Mouse (Mus musculus): ENCODE results near the gene Gm4778.
A peak's percentile ranks its signal among the peaks of the same experiment; 100 is the strongest.

- no peak for TF ChIP-seq CTCF (IDR thresholded peaks at IDR 0.05; ENCODE audit: borderline replicate concordance, control insufficient read depth, extremely low read depth, insufficient read depth, low read length, poor library complexity)
- TF ChIP-seq POLR2A (IDR thresholded peaks at IDR 0.05; ENCODE audit: control insufficient read depth, extremely low read depth, insufficient read depth, low read length, poor library complexity), result peak; percentile 68
These were observed 46.0 kb downstream of the Gm4778 start, which contains the start of gene Them4 for GRCm38 (mm10) chr3:94309633-94310363.

All from thymus, adult 2 months (tissue).